Mouse (Mus musculus): ENCODE data around the gene Gm5565.
"Not testable (repeated sequence)": the region's sequence is repeated elsewhere in the genome, so short reads cannot be mapped to it uniquely, and the experiment has no call there.

Gm5565 gene

DNA sequence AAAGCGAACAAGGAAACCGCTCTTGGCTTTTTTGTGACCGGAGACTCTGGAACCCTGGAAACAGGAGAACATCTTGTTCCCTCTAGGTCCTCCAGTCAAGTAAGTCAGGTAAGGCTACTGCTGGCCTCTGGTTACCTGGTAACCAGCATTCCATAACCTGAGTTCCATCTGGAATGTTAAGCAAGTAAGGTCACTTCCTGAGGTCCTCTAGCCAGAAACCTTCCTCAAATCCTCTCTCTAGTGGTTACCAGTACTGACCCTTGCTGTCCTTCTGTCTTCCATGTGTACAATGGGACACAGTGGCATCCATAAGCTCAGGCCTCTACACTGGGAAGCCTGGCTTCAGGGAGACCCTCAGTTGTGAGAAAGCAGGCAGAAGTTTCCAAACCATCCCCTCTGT is at the start of gene Gm5565:
Gene Gm5565 (minus strand): TSS at position 101 of the 400 bp plus-strand sequence.
- DNase-seq, result not testable (repeated sequence)

- DNase-seq, result no peak
Observed at GRCm38 (mm10) chr5:146205537-146205936, 45.2 kb upstream of the Gm5565 start.

DNA sequence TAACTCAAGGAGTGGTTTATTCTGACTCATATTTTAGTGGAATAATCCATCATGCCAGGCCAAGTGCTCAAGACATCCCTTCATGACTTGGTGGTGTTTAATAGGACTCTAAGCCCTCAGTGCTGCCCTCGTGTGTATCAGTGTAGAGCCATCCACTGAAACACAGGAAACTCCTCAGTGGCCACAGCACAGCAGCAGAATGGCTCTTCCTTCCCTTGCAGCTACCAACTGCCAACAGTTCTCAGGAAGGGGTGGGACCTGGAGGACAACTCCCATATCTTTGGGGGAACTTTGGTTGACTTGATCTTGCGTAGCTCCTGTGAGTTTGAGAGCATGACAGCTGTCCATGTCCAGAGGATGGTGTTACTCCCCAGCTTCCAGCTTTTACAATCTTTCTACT is 43.6 kb upstream of the Gm5565 start:
- no peak for DNase-seq

DNA sequence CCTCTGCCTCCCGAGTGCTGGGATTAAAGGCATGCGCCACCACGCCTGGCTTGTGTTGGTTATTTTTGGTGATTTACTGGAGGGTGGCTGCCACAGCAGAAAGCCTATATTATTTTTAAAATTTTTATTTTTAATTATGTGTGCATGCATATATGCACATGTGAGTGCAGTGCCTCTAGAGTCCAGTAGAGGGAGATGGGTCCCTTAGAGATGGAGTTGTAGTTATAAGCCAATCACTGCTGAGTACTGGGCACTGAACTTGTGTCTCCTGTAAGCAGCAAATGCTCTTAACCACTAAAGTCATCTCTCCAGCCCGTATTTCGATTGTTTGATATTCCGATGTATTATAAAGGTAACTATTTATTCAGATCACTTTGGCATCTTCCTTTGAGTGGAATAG is 40.2 kb upstream of the Gm5565 start:
- no peak for DNase-seq

DNA sequence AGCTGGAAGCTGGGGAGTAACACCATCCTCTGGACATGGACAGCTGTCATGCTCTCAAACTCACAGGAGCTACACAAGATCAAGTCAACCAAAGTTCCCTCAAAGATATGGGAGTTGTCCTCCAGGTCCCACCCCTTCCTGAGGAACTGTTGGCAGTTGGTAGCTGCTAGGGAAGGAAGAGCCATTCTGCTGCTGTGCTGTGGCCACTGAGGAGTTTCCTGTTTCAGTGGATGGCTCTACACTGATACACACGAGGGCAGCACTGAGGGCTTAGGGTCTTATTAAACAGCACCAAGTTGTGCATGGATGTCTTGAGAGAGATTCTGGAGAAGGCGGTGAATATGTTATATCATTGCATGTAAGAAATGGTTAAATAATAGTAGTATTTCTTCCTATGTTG is 39.2 kb upstream of the Gm5565 start:
- no peak for DNase-seq

- no peak for DNase-seq
Observed at GRCm38 (mm10) chr5:146199073-146199472, 38.7 kb upstream of the Gm5565 start.

DNA sequence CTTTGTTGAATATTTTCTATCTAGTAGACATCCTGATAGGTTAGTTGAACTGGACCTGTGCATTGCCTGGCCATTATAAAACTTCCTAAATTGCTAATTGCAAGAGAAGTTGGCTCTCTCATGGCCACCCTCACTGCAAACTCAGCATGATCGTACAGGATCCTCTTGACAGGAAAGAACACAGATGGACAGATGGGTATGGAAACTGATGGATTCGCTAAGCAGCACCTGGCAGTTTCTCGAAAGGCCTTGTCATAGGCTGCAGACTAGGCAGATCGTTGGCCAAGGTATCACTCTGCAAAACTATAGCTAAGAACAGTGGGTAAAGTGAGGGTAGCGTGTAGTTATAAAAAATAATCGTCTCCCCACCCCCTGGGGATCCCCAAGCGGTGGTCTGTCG is 33.0 kb upstream of the Gm5565 start:
- DNase-seq, result peak in 1 of 2 experiments; percentile 21

DNA sequence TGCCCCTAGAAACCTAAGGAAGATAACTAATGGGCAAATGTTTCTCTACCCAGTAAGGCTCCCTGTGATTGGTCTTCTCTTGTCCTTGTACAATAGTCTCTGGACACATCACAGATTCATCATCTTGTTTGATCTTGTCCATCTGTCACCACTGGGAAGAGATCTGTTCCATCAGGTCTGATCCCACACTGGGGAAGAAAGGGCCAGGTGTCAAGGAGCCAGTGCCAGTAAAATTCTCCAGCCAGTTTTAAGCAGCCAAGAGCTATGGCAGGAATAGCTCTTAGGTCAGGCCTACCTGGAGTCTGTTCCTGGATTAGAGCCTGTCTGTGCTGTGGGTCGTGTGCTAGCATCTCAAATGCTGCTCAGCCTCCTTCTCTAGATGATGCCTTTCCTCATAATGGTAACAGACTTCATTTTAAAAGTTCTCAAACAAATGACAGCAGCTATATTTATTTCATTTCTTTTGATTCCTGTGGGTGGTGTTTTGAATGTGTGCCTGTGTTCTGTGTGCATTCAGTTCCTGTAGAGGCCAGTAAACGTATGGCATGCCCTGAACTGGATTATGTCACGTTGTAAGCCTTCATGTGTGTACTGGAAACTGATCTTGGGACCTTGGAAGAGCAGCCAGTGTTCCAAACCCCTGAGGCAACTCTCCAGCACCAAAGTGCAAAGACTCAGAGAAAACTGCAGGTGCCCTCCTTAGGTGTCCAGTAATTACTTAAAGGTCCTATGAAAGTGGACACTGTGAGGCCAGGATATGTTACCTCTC is 30.3 kb upstream of the Gm5565 start:
- DNase-seq, result peak; percentile 78 to 81

- no peak for DNase-seq
Observed at GRCm38 (mm10) chr5:146190093-146190492, 29.8 kb upstream of the Gm5565 start.

- peak; percentile 43 to 46 for DNase-seq
Observed at GRCm38 (mm10) chr5:146188712-146189111, 28.4 kb upstream of the Gm5565 start.

GRCm38 (mm10) chr5:146188144-146188543 is 27.8 kb upstream of the Gm5565 start:
- DNase-seq, result peak in 1 of 2 experiments; percentile 11

- peak; percentile 79 to 81 for DNase-seq
Observed at GRCm38 (mm10) chr5:146187441-146187840, 27.1 kb upstream of the Gm5565 start.

DNA sequence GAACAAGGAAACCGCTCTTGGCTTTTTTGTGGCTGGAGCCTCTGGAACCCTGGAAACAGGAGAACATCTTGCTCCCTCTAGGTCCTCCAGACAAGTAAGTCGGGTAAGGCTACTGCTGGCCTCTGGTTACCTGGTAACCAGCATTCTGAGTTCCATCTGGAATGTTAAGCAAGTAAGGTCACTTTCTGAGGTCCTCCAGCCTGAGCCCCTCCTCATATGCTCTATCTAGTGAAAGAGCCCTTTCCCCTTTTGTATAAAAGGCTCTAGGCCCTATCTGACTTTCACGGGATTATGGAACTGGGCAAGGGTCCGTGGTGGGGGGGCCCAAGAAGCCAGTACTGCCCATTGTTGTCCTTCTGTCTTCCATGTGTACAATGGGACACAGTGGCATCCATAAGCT is 24.9 kb upstream of the Gm5565 start, which contains the start of gene 1700001J03Rik:
Gene 1700001J03Rik (minus strand): TSS at position 101 of the 400 bp plus-strand sequence.
- DNase-seq, result not testable (repeated sequence)

DNA sequence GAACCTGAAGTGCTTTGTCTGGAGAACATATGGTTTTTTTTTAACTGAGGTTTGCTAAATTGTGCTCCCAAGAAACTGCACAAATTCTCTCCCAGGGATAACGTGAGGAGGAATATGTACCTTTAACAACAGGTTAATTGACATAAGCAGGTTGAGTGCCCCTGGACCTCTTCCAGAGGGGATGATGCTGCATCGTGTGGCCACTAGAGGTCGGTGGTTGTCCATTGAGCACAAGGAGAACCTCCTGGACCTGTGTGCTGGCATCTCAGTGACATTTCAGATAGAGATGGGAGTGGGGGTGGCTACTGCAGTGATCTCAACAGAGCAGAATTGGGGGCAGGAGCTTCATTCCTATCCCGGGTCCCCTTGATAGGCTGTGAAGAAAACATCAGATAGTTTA is 12.4 kb upstream of the Gm5565 start:
- DNase-seq, result peak; percentile 56 to 65

- not testable (repeated sequence) for DNase-seq
Observed at GRCm38 (mm10) chr5:146170621-146171020, 10.3 kb upstream of the Gm5565 start, which contains the start of gene Gm6309. TSS of gene Gm6309 (minus strand) at chr5:146170721.

GRCm38 (mm10) chr5:146158326-146158725 is 2.0 kb downstream of the Gm5565 start:
- DNase-seq, result not testable (repeated sequence)

- DNase-seq, result no peak
Observed at GRCm38 (mm10) chr5:146150454-146150853, 9.9 kb downstream of the Gm5565 start.

GRCm38 (mm10) chr5:146147903-146148302 is 12.4 kb downstream of the Gm5565 start:
- no peak for DNase-seq
